Mouse (Mus musculus) CH12.LX (cell line): ENCODE data around the gene Gga1. TPM values are rescaled to one million over a fixed set of nuclear protein-coding genes. Genes with fewer than 3 reads are reported as not detected.

ENCODE experiments used
- DNase-seq: peaks from one replicate; pipeline ENCODE4 v3.0.0-alpha.2; 2013; ENCODE audit errors: extremely low read depth
- H3K27ac ChIP-seq: 2 replicates; pipeline ENCODE4 v1.5.1; 2012; ENCODE audit warnings: low read depth, mild to moderate bottlenecking, control low read depth, moderate library complexity; ENCODE audit not compliant: insufficient read depth
- H3K27me3 ChIP-seq: replicated peaks from 2 replicates; pipeline ENCODE3; 2012; ENCODE audit warnings: inconsistent platforms
- H3K36me3 ChIP-seq, 2 experiments: replicated peaks in 1 of 2; 2 replicates each; pipeline versions ENCODE3 to v1.6.1; 2012; ENCODE audit warnings: inconsistent platforms in 1 of 2, low read length in 1 of 2, mild to moderate bottlenecking in 1 of 2, mixed read lengths in 1 of 2, moderate library complexity in 1 of 2; ENCODE audit not compliant: control insufficient read depth in 1 of 2, insufficient read depth in 1 of 2
- H3K4me1 ChIP-seq, 2 experiments: 2 replicates each; pipeline ENCODE4 v1.6.1; 2012; ENCODE audit warnings: inconsistent platforms in 1 of 2, moderate library complexity in 1 of 2; ENCODE audit not compliant: insufficient read depth in 2 of 2, control insufficient read depth in 1 of 2
- H3K4me2 ChIP-seq: 2 replicates; pipeline ENCODE4 v1.6.1; 2012; ENCODE audit warnings: low read depth, mild to moderate bottlenecking, control low read depth; ENCODE audit not compliant: poor library complexity, insufficient read depth, severe bottlenecking
- H3K4me3 ChIP-seq, 3 experiments: fragments of 150-350 bp in 1 of 3; sonication (generic) in 1 of 3; replicated peaks in 1 of 3; 2 replicates each; pipeline versions ENCODE3 to v1.5.1; 2011 to 2012; ENCODE audit warnings: low read depth in 2 of 3, low read length in 2 of 3, mild to moderate bottlenecking in 2 of 3, moderate library complexity in 2 of 3, control low read depth in 1 of 3, improper control_type of control experiment in 1 of 3, inconsistent platforms in 1 of 3, mixed read lengths in 1 of 3; ENCODE audit not compliant: poor library complexity in 1 of 3
- H3K79me2 ChIP-seq: replicated peaks from 2 replicates; pipeline ENCODE4 v1.6.1; 2012; ENCODE audit warnings: mild to moderate bottlenecking, moderate library complexity; ENCODE audit not compliant: control insufficient read depth, poor library complexity, insufficient read depth, severe bottlenecking; ENCODE audit errors: extremely low read depth
- H3K9ac ChIP-seq: 2 replicates; pipeline ENCODE4 v1.6.1; 2012; ENCODE audit warnings: low read depth, mild to moderate bottlenecking, control low read depth, moderate library complexity; ENCODE audit not compliant: insufficient read depth
- H3K9me3 ChIP-seq: replicated peaks from 2 replicates; pipeline ENCODE3; 2012; ENCODE audit warnings: low read length, inconsistent platforms, mixed read lengths
- BHLHE40 ChIP-seq: IDR thresholded peaks from 2 replicates; pipeline ENCODE4 v1.6.1; 2011; ENCODE audit warnings: mild to moderate bottlenecking, low read depth, low read length, improper control_type of control experiment
- CHD1 ChIP-seq: IDR thresholded peaks from 2 replicates; pipeline ENCODE4 v1.6.1; 2012; ENCODE audit warnings: low read depth, low read length, improper control_type of control experiment, inconsistent platforms
- CHD2 ChIP-seq: IDR thresholded peaks from 2 replicates; pipeline ENCODE4 v1.6.1; 2011; ENCODE audit warnings: low read length, improper control_type of control experiment
- CTCF ChIP-seq, 2 experiments: IDR thresholded peaks in 1 of 2; conservative IDR thresholded peaks in 1 of 2; 2 replicates each; pipeline ENCODE4 v1.5.1; 2011 to 2012; ENCODE audit warnings: low read depth in 2 of 2, low read length in 2 of 2, improper control_type of control experiment in 1 of 2, inconsistent platforms in 1 of 2, mild to moderate bottlenecking in 1 of 2, moderate library complexity in 1 of 2
- E2F4 ChIP-seq: IDR thresholded peaks from 2 replicates; pipeline ENCODE4 v1.6.1; 2011; ENCODE audit warnings: low read depth, low read length, improper control_type of control experiment; ENCODE audit not compliant: insufficient replicate concordance
- ELF1 ChIP-seq: IDR thresholded peaks from 2 replicates; pipeline ENCODE4 v1.6.1; 2014; ENCODE audit warnings: low read depth, mild to moderate bottlenecking, inconsistent platforms, low read length, improper control_type of control experiment
- EP300 ChIP-seq: IDR thresholded peaks from 2 replicates; pipeline ENCODE4 v1.6.1; 2011; ENCODE audit warnings: low read length, improper control_type of control experiment
- ETS1 ChIP-seq: conservative IDR thresholded peaks from 2 replicates; pipeline ENCODE4 v1.6.1; 2012; ENCODE audit warnings: low read depth, mild to moderate bottlenecking, inconsistent platforms, low read length, improper control_type of control experiment, moderate library complexity
- GABPA ChIP-seq: IDR thresholded peaks from 2 replicates; pipeline ENCODE4 v1.6.1; 2012; ENCODE audit warnings: low read depth, low read length, improper control_type of control experiment, inconsistent platforms; ENCODE audit not compliant: insufficient replicate concordance
- HCFC1 ChIP-seq: IDR thresholded peaks from 2 replicates; pipeline ENCODE4 v1.6.1; 2012; ENCODE audit warnings: low read depth, mild to moderate bottlenecking, inconsistent platforms, low read length, improper control_type of control experiment
- IRF4 ChIP-seq: IDR thresholded peaks from 2 replicates; pipeline ENCODE4 v1.6.1; 2014; ENCODE audit warnings: low read depth, mild to moderate bottlenecking, inconsistent platforms, low read length, improper control_type of control experiment
- JUN ChIP-seq: IDR thresholded peaks from 2 replicates; pipeline ENCODE4 v1.6.1; 2011; ENCODE audit warnings: low read depth, mild to moderate bottlenecking, low read length, improper control_type of control experiment, moderate library complexity; ENCODE audit not compliant: insufficient read depth
- JUND ChIP-seq: conservative IDR thresholded peaks from 2 replicates; pipeline ENCODE4 v1.6.1; 2011; ENCODE audit warnings: low read depth, low read length, improper control_type of control experiment
- KAT2A ChIP-seq: IDR thresholded peaks from 2 replicates; pipeline ENCODE4 v1.6.1; 2012; ENCODE audit warnings: low read length, improper control_type of control experiment, inconsistent platforms; ENCODE audit not compliant: insufficient replicate concordance
- MAFK ChIP-seq: IDR thresholded peaks from 2 replicates; pipeline ENCODE4 v1.6.1; 2011; ENCODE audit warnings: low read length, improper control_type of control experiment; ENCODE audit not compliant: insufficient replicate concordance
- MAX ChIP-seq: IDR thresholded peaks from 2 replicates; pipeline ENCODE4 v1.6.1; 2011; ENCODE audit warnings: low read length, improper control_type of control experiment
- MAZ ChIP-seq: IDR thresholded peaks from 2 replicates; pipeline ENCODE4 v1.6.1; 2012; ENCODE audit warnings: low read depth, mild to moderate bottlenecking, inconsistent platforms, low read length, improper control_type of control experiment, moderate library complexity
- MEF2A ChIP-seq: IDR thresholded peaks from 2 replicates; pipeline ENCODE4 v1.6.1; 2014; ENCODE audit warnings: low read depth, mild to moderate bottlenecking, inconsistent platforms, low read length, improper control_type of control experiment, borderline replicate concordance
- MYC ChIP-seq: IDR thresholded peaks from 2 replicates; pipeline ENCODE4 v1.6.1; 2011; ENCODE audit warnings: low read depth, mild to moderate bottlenecking, improper control_type of control experiment, low read length
- NELFE ChIP-seq: IDR thresholded peaks from 2 replicates; pipeline ENCODE4 v1.6.1; 2011; ENCODE audit warnings: low read depth, low read length, improper control_type of control experiment
- PAX5 ChIP-seq: IDR thresholded peaks from 2 replicates; pipeline ENCODE4 v1.6.1; 2012; ENCODE audit warnings: low read length, inconsistent platforms, mixed read lengths
- POLR2A ChIP-seq: IDR thresholded peaks from 2 replicates; pipeline ENCODE4 v1.6.1; 2011; ENCODE audit warnings: low read depth, mild to moderate bottlenecking, improper control_type of control experiment, low read length
- POLR2AphosphoS2 ChIP-seq: IDR thresholded peaks from 2 replicates; pipeline ENCODE4 v1.6.1; 2011; ENCODE audit warnings: low read depth, low read length, improper control_type of control experiment
- RAD21 ChIP-seq: IDR thresholded peaks from 2 replicates; pipeline ENCODE4 v1.6.1; 2011; ENCODE audit warnings: low read depth, mild to moderate bottlenecking, low read length, improper control_type of control experiment, moderate library complexity
- SIN3A ChIP-seq: IDR thresholded peaks from 2 replicates; pipeline ENCODE4 v1.6.1; 2012; ENCODE audit warnings: low read length, improper control_type of control experiment, inconsistent platforms
- SMC3 ChIP-seq: IDR thresholded peaks from 2 replicates; pipeline ENCODE4 v1.6.1; 2011; ENCODE audit warnings: low read depth, low read length, improper control_type of control experiment
- TCF12 ChIP-seq: IDR thresholded peaks from 2 replicates; pipeline ENCODE4 v1.6.1; 2014; ENCODE audit warnings: low read depth, mild to moderate bottlenecking, inconsistent platforms, low read length, improper control_type of control experiment
- USF2 ChIP-seq: conservative IDR thresholded peaks from 2 replicates; pipeline ENCODE4 v1.6.1; 2011; ENCODE audit warnings: low read depth, low read length, improper control_type of control experiment
- ZKSCAN1 ChIP-seq: IDR thresholded peaks from 2 replicates; pipeline ENCODE4 v1.6.1; 2012; ENCODE audit warnings: low read depth, inconsistent platforms, low read length, improper control_type of control experiment, borderline replicate concordance
- ZMIZ1 ChIP-seq: IDR thresholded peaks from 2 replicates; pipeline ENCODE4 v1.6.1; 2012; ENCODE audit warnings: low read depth, mild to moderate bottlenecking, inconsistent platforms, low read length, improper control_type of control experiment
- ZNF384 ChIP-seq: IDR thresholded peaks from 2 replicates; pipeline ENCODE4 v1.6.1; 2012; ENCODE audit warnings: low read depth, low read length, improper control_type of control experiment, inconsistent platforms
- dilution Hi-C: fragments of 300-500 bp; cut with MboI; formaldehyde crosslinking; loops from 2 replicates; pipeline ENCODE4 v1.14.3; 2020; ENCODE audit warnings: low sequenced_read_pairs; ENCODE audit not compliant: extremely low pct_unique_long_range_greater_than_20kb, extremely low pct_ligation_motif_present
- in situ Hi-C: fragments of 300-500 bp; cut with MboI; formaldehyde crosslinking; loops from 3 replicates; pipeline ENCODE4 v1.14.3; 2019; ENCODE audit warnings: low sequenced_read_pairs, low pct_ligation_motif_present, low pct_unique_long_range_greater_than_20kb, mixed read lengths
- polyA plus RNA-seq: library from polyadenylated mRNA; unstranded; fragments of >175 nt; gene quantifications from 2 replicates; pipeline ENCODE4 v1.2.1, GENCODE M21; 2012; ENCODE audit warnings: low read depth; ENCODE audit not compliant: insufficient read length
- total RNA-seq, 2 experiments: library from RNA; depleted of rRNA; stranded (reverse); fragments of 300-350 nt in 1 of 2; fragments of >200 nt in 1 of 2; gene quantifications; 2 replicates each; pipeline ENCODE4 v1.2.3; 2012 to 2014

Gene Gga1
- total and polyA plus RNA-seq, 3 experiments, result 5.7 to 24.5 (median 13.7) TPM

DNA sequence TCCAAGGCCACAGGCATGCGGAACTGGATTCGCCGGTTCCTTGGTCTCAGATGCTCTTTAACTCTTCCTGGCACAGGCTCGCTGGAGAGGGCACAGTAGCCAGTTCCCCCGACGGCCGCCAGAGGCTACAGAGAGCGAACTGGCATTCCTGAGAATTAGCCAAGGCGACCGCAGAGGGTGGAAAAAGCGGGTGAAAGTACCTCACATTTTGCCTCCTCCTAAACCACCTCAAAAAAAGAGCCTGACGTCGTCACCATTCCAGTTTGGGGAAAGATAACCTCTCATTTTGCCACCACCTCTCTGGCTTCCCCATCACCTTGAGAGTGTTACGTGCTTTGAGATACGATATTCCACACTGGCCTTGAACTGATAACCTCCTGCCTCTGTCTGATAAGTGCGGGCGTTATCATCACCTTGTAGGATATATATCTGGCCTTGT, 713 bp upstream of the Gga1 start:
- in situ Hi-C loops, result no loop called here
- peak overlapping the region; percentile 80 for H3K4me2 ChIP-seq
- H3K9ac ChIP-seq, result peak overlapping the region; percentile 79
- DNase-seq, result peak; percentile 57
- dilution Hi-C loops, result no loop called here
- TF ChIP-seq EP300 (peak; percentile 44; the same call in 1 of the 2 replicates), KAT2A (no peak), MYC (no peak), ZNF384 (no peak), NELFE (0 out of 2 replicates have a peak, but pooled peaks have one; percentile 20), PAX5 (no peak), SIN3A (no peak), MAZ (no peak), E2F4 (no peak), ZKSCAN1 (no peak), POLR2AphosphoS2 (no peak), HCFC1 (peak; percentile 29), CTCF (conservative IDR thresholded peaks at IDR 0.05 in 1 of 2, IDR thresholded peaks at IDR 0.05 in 1 of 2; ENCODE audit: low read depth in 2 of 2, low read length in 2 of 2) (peak; percentile 48 to 69; a peak in 3 of 4 replicates), TCF12 (peak; percentile 29; the same call in 1 of the 2 replicates), BHLHE40 (no peak), RAD21 (peak; percentile 26), CHD2 (0 out of 2 replicates have a peak, but pooled peaks have one; percentile 28), ETS1 (no peak), IRF4 (peak; percentile 26; the same call in 1 of the 2 replicates), ZMIZ1 (no peak), MAFK (no peak), POLR2A (no peak), SMC3 (peak; percentile 41), ELF1 (0 out of 2 replicates have a peak, but pooled peaks have one; percentile 23), CHD1 (no peak), MAX (no peak), USF2 (no peak), JUND (no peak), GABPA (no peak), JUN (no peak), MEF2A (0 out of 2 replicates have a peak, but pooled peaks have one; percentile 31)
- peaks cover 0 to 28% of the 10 kb centered on the region in 2 experiments; a peak in 2 of 4 replicates for H3K4me1 ChIP-seq
- no peak overlapping the region for H3K27ac ChIP-seq
- H3K27me3 ChIP-seq, result peaks cover 29% of the 10 kb centered on the region
- 0 out of 2 replicates have a peak, but pooled peaks cover 4% of the 10 kb centered on the region for H3K79me2 ChIP-seq
- peaks cover 9 to 23% of the 10 kb centered on the region in 2 experiments for H3K36me3 ChIP-seq
- no peaks in the 10 kb centered on the region for H3K9me3 ChIP-seq
- H3K4me3 ChIP-seq, result peak overlapping the region; percentile 49 to 75 (median 68)
